Mouse (Mus musculus) C2C12 (cell line): Measurements from ENCODE around the gene Slamf9.

Experiments
- CTCF ChIP-seq: IDR thresholded peaks from one replicate; pipeline ENCODE4 v1.5.1; 2011; ENCODE audit not compliant: control insufficient read depth, insufficient read depth, insufficient read length
- MYOG ChIP-seq: IDR thresholded peaks from one replicate; pipeline ENCODE4 v1.6.1; 2011; ENCODE audit not compliant: control insufficient read depth, insufficient read length; ENCODE audit errors: extremely low read depth

GRCm38 (mm10) chr1:172504756-172505155 lies 29.6 kb downstream of the Slamf9 start:
- TF ChIP-seq CTCF (no peak), MYOG (no peak)
